Mouse (Mus musculus) monocyte, adult 2 months (primary cell): ENCODE measurements around the gene Cmc1.
A peak's percentile ranks its signal among the peaks of the same experiment; 100 is the strongest.

Source experiments
- DNase-seq, 2 experiments: peaks; one replicate each; pipeline ENCODE4 v3.0.0; 2022; ENCODE audit warnings: low spot score in 2 of 2, low read depth in 1 of 2

The Cmc1 gene

DNA sequence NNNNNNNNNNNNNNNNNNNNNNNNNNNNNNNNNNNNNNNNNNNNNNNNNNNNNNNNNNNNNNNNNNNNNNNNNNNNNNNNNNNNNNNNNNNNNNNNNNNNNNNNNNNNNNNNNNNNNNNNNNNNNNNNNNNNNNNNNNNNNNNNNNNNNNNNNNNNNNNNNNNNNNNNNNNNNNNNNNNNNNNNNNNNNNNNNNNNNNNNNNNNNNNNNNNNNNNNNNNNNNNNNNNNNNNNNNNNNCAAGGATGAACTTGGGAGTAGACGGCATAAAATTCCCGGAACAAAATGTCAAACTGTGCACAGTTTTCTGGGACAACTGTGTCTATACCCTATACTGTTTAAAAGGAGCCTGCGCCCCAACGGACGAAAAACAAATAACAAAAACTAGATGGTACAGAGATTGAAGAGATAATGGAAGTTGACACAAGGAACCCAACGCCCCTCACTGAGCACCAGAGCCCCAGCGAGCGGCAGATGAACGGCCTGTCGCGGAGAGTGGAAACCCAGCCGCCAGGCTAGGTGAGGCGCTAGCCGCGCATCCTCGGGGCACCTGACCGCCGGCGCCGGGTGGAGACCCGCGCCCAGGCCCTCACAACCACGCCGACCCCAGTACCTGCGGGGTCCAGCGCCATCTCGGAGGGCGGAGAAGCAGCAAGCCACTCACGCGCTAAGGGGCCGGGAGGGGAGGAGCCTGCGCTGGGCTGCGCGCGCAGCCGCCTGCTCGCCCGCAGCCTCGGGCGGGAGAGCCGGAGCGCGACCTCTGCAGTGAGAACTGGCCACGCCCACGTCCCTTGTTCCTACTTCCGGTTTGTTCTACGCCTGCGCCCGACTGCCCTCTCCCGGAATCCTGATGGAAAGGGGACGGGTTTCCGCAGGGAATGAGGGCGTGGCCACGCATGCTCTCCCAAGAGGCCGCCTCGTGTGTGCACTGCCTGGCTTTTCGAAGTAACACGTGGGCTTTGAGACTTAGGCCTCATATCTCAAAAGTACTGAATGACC is at the start of gene Cmc1:
Gene Cmc1, minus strand, starts transcription at position 771 of the 996 bp plus-strand sequence.
- DNase-seq, result peak; percentile 38 to 59

DNA sequence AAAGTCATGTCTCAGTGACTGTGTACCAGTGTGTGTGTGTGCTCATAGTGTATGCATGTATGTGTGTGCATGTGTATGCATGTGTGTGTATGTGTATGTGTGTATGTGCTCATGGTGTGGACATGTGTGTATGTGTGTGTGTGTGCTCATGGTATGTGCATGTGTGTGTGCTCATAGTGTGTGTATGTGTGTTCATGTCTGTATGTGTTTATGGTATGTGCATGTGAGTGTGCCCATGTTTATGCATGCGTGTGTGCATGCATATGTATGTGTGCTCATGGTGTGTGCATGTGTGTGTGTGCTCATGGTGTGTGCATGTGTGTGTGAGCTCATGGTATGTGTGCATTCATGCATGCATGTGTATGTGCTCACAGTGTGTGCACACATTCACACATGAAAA is 48.6 kb upstream of the Cmc1 start:
- DNase-seq, result no peak

DNA sequence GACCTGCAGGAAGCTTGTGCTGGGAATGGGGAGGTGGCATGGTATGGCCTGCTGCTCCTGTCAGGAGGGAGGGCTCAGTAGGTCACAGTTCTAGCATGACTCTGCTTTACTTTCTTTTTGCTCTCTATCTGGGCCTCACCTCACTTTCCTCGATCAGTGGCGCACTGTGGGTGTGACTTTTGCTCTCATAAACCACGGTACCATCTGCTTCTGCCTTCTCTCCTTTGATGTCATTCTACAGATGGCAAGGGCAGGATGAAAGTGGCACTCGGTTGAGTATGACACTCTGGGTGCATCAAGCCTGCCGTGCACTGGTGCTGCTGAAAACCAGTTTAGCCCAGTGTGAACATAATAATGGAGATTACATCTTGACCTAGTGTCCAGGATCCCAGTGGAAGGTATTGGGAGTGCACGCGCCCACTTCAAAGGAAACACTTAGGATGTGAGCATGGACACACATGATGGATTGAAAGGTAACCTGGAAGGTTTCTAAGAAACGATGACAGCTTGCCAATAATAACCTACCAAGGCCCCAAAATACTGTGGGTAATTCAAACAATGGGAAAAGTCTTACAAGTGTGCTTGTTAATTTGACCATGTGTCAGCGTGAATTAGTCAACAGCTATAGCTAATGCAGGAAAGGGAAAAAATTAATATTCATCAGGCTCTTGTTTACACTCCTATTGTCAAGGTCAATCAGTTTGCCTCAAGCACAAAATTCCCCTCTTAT is 46.8 kb upstream of the Cmc1 start:
- no peak for DNase-seq

DNA sequence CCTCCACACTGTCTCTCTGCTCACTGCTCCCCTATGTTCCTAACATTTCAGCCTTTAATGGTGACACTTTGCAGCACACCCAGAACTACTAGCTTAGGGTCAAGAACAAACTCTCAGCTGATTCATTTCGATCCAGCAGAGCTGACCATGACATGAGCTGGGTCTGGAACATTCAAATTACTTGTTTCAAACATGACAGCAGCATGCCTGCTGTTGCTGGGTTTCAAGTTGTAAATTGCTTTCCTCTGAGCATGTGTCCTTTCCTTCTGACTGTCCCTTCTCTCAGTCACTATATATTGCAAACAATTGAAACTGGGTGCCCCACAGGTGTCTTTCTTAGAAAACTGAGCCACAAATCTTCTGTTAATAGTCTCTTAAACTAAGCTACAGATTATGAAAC is 43.3 kb upstream of the Cmc1 start:
- DNase-seq, result no peak

DNA sequence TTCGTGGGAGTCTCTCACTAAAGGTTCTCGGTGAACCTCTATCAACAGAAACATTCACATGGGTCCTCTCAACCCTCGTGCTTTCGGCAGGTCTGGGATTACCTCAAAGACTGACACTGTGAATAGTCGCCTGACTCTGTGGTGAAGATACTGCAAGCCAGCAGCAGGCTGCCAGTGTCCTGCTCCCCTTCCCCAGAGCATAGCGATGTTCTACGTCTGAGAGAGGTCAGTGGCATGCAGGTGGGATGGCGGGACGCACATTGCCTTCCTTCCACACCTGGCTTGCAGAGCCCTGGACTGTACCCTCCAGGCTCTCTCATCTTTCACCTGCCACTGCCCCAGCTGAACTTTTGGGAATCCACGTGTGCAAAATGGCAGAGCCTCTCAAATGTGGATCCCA is 41.3 kb upstream of the Cmc1 start:
- no peak for DNase-seq

DNA sequence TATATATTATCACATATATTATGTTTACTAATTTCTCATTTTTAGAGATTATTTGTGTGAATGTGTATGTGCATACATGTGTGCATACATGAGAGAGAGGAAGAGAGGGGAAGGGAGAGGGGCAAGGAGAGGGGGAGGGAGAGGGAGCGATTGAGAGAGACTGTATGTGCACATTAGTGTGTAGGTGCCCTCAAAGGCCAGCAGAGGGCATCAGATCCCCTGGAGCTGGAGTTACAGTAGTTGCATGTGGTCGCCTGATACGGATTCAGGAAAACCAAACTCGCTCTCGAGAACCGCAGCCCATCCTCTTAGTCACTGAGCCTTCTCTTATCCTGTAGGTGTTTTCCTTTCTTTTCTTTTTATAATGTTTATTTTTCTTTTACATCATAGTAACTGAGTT is 38.4 kb upstream of the Cmc1 start:
- DNase-seq, result no peak

DNA sequence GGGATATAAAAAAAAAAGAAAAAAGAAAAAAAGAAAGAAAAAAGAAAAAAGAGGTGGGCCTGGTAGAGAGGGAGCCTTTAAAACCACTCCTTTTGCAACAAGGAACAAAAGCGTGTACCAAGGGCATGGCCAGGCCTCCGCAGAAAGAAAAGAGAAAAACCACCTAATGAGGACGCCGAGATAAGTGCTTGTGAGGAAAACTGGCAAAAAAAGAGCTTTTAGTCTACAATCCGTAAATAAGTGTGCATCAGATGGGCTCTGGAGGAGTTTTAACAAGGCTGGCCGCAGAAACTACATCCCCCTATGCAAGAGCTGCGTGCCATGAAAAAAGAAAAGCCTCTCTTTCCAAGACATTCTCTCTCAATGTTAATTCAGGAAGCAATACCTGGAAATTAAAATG is 37.4 kb upstream of the Cmc1 start:
- no peak for DNase-seq

DNA sequence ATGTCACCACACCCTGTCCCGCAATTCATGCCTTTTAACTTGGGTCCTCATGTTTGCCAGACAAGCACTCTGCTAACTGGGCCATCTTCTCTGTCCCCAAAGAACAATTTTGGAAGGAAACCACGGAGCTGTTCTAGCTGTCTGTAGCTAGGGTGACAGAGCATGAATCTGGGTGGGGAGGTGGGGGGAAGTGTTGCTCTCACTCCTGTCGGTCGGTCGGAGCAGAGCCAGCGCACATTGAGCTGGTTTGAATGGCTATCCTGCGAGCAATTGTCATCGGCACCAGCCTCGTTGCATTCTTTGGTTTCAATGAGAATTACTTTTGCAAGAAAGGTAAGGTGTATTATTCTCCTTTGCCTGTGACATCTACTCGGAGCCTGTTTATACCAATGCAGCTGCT is 36.8 kb upstream of the Cmc1 start:
- DNase-seq, result no peak

DNA sequence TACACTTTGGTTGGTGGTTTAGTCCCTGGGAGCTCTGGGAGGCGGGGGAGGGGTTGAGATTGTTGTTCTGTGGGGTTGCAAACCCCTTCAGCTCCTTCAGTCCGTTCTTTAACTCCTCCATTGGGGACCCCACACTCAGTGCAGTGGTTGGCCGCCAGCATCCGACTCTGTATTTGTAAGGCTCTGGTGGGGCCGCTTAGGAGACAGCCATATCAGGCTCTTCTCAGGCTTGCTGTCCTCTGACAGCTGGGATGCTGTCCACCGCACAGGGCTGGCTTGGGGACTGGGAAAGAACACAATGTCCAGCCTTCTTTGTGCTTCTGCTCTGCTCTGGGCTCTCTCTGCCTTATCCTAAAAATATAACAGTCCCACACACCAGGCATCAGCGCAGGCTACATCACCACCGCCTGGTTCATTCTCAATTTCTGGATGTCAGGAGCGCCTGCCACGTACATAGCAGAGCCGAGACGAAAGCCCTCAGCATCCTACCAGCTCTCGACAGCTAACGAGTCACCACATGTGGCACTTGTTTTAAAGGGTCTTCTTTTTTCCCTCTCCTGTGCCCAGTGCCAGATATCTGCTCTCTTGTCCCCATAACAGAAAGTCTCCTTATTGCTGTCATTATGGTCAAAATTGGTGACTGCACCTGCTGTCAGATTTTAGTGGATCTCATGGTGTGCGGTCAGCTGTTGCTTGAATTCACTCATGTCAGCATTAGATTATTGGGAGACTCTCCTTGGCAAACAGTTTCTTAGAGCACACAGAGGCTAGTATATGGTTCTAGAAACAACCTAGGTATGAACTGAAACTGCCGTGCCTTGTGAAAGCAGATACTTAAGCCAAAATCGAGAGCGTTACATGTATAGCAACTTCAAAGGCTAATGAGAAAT is 29.4 kb upstream of the Cmc1 start:
- no peak for DNase-seq

DNA sequence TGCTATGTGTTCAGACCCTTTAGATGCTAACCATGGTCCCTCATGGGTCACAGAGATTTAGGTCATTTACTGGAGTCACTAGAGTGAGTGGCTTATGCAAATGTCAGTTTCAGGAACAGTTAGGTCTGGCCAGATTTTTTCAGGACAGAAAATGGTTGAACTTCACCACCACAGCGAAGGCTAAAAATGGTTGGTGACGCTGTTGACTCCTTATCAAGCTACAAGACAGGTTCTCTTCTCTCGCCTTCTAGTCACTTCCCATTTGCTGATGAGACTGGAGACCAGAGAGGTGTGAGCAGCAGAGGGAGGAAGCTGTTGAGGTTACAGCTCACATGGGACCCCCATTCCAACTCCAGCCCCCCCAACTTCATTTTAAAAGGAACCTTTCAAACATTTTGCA is 26.7 kb upstream of the Cmc1 start:
- no peak for DNase-seq

DNA sequence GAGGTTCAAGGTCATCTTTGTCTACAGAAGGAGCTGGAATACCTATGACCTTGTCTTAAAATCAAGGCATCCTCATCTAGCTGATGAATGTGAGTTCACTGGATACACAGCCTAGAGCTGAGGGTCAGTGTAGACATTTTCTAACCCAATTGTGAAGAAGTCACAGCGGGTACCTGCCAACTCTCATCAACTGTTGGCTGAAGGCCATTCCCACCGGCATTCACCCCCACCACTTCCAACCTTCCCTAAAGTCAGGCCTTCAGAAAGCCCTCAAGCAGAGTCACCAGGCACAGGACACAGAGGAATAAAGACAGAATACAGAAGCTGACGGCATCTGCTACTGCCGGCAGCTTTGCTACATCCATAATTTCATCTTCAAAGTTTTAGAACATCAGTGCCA is 25.4 kb upstream of the Cmc1 start:
- no peak for DNase-seq

DNA sequence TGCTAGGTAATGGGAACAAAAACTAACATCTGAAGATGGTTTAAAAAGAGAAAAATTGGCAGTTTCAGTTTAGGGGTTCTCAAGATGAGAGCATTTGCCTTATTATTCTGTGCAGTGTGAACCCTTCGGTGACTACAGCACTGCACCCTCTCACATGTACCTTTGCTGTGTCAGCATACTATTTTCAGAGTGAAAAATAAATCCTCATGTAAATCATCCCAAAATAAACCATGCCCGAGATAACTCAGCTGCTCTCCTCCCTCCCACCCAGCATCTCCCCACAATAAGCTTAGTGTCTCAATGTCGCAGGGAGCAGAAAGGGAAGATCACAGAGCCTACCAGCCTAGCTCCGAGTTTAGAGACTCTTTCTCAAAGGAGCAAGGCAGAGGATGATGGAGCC is 23.1 kb upstream of the Cmc1 start:
- no peak for DNase-seq

DNA sequence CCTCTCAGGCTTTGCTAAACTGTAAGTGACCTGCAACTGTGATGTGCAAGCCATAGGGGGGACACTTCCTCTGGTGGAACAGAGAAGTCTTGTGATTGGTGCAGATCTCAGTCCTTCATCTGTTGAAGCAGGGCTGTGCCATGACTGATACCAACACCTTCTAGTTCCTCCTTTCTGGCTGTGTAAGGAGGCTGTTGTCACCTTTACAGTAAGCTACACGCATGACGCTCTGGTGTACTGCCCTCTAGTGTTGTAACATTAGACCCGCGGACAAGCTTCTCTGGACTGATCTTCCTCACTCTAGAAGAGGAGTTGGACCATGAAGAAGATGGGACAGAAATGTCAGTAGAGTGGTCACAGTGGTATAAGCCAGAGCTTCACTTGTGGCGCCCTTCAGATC is 18.6 kb upstream of the Cmc1 start:
- no peak for DNase-seq

DNA sequence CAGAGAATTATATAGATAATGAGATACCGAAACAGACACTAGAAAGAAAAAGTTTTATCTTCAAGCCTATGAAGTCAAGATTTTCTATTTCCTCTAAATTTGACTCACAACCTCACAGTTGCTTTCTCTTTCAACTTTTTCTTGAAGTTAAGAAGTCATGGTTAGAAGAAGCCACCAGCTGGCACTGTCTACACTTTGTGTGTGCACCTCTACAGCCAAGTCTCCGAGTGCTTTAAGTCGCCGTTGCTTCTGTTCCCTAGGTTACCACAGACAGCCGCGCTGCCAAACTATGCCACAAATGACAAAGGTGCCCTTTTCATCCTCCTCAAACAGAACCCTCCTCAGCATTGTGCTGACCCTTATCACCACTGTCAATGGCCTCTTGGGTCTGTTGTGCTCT is 17.6 kb upstream of the Cmc1 start:
- DNase-seq, result no peak

DNA sequence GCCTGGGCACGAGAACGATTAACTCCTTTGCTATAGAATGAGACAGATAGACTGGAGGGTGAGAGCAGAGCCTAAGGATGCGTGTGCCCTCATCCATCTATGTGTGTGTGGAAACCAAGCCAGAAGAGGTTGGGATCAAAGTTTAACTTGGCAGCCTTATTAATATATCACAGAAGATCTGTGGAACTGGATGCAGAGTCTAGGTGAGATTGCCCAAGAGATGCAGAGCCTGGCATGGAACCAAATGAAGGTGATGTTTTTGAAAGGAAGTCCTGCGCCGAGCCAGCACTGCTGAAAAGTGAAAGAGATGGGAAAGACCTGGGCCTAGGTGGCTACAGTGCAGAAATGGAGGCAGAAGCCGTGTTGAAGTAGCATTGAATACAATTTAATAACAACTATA is 11.6 kb upstream of the Cmc1 start:
- no peak for DNase-seq

DNA sequence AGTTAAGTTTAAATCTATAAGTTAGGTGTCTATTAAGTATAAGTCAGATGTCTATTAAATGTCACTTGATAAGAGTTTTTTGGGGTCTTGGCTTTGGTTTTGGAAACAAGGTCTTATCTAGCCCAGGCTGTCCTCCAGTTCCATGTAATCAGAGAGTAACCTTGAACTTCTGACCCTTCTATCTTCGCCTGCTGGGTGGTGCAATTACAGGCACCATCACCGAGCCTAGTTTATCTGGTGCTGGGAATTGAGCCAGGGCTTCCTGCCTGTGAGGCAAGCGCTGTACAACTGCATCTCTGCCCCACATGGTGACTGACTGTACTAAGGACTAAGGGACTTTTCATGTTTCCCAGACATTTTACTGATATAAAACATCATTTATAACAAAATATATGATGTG is 10.0 kb upstream of the Cmc1 start:
- no peak for DNase-seq

DNA sequence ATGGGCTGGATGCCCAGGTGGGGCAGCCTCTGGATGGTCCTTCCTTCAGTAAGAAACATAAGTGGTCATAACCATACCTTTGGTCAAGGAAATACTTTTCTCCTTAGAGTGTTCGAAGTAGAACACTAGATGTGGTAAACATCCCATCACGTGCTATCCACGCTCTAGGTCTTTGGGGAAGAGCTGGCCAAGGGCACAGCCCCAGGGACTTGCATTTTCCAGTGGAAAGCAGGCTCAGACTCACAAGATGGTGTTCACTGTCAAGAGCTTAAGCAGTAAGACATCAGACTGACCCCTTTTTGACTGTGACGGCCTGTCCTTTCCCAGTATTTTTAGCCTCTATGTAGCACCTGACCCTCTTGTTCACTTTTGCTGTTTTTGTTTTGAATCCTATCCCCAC is 8.2 kb upstream of the Cmc1 start:
- DNase-seq, result no peak

DNA sequence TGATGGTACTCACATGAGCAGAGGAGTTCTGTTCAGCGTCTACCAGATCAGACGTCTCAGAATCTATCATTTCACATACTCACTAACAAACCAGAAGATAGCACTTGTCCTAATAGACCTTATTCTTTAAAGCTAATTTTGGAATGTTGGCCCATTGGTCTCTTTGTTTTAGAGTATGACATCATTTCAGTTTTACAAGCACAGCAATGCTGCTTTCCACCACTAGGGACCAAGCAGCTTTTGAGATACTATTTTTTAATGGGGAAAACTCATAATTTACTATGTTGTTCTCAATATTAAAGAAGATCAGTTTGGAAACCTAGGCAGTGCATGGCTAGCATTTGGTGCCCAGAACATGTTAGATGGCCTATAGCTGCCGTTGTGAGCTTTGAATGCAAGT is 7.3 kb upstream of the Cmc1 start:
- DNase-seq, result no peak

DNA sequence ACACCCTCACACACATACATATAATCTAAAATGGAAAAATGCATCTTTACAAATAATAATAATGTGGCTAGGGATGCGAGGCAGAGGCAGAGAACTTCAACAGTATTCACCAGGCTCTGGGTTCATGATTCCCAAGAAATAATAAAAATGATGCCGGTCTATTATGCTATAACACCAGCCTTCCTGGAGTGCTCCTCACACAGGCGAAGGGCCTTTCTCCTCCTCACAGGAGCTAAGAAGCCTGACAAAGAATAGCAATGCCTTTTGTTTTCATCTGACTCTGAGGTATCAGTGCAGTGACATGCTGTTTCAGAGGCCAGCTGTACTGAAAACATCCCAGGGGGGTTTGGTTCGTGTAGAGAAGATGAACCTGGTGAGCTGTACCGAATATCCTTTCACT is 4.7 kb upstream of the Cmc1 start:
- DNase-seq, result no peak

DNA sequence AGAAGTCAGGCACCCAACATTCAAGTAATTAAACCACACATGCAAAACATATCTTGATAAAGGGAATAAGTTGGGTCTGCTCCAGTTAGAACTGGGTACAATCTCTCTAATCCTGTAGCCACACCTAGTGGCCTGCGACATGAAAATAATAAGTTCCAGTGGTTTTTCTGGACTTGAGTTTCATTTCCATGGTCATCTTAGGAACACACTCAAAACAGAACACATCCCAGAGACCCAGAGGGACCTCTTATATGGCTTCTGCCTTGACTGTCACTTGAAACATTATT is 1.2 kb upstream of the Cmc1 start:
- DNase-seq, result no peak

DNA sequence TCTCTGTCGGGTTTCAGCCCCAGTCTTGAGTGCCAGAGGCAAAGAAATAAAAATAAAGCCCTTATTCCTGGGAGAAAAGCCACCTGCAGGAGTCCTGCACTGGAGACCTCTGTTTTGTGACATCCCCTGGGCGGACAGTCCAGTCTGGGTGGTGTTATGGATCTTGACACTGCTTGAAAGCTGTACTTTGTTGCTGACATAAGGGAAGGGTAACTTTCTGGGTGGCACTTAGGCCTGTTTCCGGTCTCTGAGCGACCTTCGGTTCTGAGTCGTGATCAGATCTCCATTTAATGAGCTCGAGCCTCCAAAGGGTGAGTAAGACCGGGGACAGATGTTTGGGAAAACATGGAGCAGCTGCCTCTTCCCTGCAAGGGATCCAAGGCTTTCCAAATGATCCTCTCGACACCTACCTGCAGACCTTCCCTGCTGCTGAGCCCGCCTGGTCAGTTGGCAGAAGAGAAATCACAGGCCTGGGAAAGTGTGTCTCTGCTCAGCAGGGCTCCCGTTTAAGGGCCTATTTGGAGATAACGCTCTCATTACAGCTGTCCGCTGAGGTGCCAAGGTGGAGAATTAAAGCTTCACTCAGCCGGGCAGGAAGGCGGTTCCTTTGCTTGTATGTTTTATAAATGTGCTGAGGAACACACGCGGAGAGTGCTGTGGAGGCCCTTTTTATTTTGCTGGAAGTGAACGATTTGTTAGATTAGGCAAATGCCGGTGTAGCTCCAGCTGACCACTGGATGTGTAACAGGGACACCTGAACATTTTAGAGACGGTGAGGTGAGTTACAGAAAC is 648 bp upstream of the Cmc1 start:
- no peak for DNase-seq
